Mouse (Mus musculus) adrenal gland, postnatal 14 days (tissue): Measurements from ENCODE around the gene Sap25. TPM values are rescaled to one million over a fixed set of nuclear protein-coding genes. Genes with fewer than 3 reads are reported as not detected.

Experiments
- DNase-seq: peaks from one replicate; pipeline ENCODE4 v3.0.0; 2021; ENCODE audit warnings: mixed read lengths
- total RNA-seq: library from RNA; stranded (reverse); gene quantifications from 2 replicates; pipeline ENCODE4 v1.2.3, GENCODE M21; 2021

Sap25 gene
- total RNA-seq, 1 experiment from 2014 or later: 7.4 TPM

GRCm38 (mm10) chr5:137627991-137628390 lies 13.1 kb upstream of the Sap25 start:
- peak; percentile 62 for DNase-seq

- peak; percentile 99 for DNase-seq
These were observed 12.4 kb upstream of the Sap25 start, which contains the start of the genes Fbxo24, Lrch4 and Gm20605 for GRCm38 (mm10) chr5:137628498-137629305. Fbxo24 (minus strand) TSS chr5:137629002. Lrch4 (plus strand) TSS chr5:137629121. Gm20605 (plus strand) TSS chr5:137629175.

- DNase-seq: no peak
These were observed 11.8 kb upstream of the Sap25 start for GRCm38 (mm10) chr5:137629306-137629721.

- peak; percentile 19 for DNase-seq
These were observed 11.1 kb upstream of the Sap25 start for GRCm38 (mm10) chr5:137629906-137630545.

- DNase-seq: peak; percentile 9
These were observed 10.5 kb upstream of the Sap25 start for GRCm38 (mm10) chr5:137630602-137631001.

- DNase-seq: peak; percentile 50
These were observed 10.0 kb upstream of the Sap25 start for GRCm38 (mm10) chr5:137631171-137631570.

GRCm38 (mm10) chr5:137631591-137631990 lies 9.5 kb upstream of the Sap25 start:
- DNase-seq: no peak

GRCm38 (mm10) chr5:137633397-137634084 lies 7.6 kb upstream of the Sap25 start:
- no peak for DNase-seq

- DNase-seq: no peak
These were observed 1.7 kb upstream of the Sap25 start for GRCm38 (mm10) chr5:137639472-137639871.

- DNase-seq: no peak
These were observed 1.8 kb downstream of the Sap25 start for GRCm38 (mm10) chr5:137642886-137643285.

- DNase-seq: peak; percentile 48
These were observed 3.4 kb downstream of the Sap25 start for GRCm38 (mm10) chr5:137644484-137644883.

DNA sequence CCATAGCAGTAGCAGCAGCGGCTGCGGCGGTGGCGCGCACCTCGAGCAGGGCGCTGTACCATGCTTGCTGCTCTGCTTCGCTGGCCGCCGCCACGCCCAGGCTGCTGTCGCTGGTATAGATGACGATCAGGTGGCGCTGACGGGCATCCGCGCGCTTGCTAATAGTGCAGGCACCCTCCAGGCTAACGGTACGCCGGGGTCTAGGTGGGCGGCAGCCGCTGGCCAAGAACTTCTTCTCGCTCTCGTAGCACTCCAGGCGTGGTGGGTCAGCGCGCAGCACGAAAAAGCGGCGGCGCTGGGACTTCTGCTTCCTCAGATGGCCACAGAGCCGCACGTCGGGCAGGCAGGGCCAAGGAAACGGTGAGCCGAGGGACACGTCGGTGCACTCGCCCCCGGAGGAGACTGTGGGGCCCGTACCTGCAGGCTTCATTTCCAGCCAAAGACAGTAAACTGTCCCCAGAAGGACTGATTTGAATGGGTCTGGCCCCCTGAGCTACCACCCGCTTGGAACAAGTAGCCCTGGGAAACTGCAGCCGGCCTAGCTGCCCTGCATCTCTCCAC lies 4.0 kb downstream of the Sap25 start:
- peak; percentile 41 for DNase-seq

DNA sequence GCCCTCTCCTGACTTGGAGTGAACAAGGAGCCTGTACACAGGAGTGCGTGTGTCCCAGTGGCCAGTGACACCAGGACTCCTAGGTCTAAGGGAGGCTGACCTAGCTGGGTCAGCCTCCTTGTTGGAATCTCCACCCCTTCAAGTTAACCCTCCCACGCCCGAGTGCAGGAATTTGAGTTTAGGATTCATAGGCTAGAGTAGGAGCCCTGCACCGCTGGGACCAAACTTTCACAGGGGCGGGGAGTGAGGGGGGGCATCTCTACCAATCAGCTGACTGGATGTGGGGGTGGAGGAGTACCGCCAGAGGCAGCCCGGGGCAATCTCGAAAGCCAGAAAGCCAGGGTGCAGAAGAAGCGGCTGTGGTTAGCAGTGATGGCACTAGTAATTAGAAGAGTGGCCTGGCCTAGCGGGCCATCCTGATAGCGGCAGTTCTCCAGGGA lies 4.5 kb downstream of the Sap25 start, which contains the start of gene Irs3:
Irs3 (minus strand) TSS at position 63 of the 440 bp plus-strand sequence.
- peak; percentile 63 for DNase-seq

GRCm38 (mm10) chr5:137647827-137648601 lies 6.9 kb downstream of the Sap25 start:
- DNase-seq: peak; percentile 34

DNA sequence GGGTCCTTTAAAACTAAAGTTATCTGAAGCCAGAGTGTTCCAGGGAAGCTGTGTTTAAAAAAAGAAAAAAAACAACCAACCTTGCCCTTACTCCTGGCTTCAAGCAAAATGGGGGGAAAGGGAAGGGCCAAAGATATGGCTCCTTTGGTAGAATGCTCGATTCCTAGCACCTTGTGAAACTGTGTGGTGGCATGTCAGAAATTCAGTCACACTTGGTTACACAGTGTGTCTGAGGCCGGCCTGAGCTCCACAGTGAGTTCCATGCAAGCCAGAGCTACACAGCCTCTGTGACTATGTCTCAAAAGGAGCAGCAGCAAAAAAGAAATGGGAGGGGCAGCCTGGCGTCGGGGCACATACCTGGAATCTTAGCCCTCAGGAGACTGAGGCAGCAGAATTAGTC lies 8.1 kb downstream of the Sap25 start:
- peak; percentile 15 for DNase-seq

GRCm38 (mm10) chr5:137649669-137650571 lies 8.8 kb downstream of the Sap25 start:
- peak; percentile 47 for DNase-seq

- DNase-seq: peak; percentile 86
These were observed 11.3 kb downstream of the Sap25 start for GRCm38 (mm10) chr5:137652474-137652873.

DNA sequence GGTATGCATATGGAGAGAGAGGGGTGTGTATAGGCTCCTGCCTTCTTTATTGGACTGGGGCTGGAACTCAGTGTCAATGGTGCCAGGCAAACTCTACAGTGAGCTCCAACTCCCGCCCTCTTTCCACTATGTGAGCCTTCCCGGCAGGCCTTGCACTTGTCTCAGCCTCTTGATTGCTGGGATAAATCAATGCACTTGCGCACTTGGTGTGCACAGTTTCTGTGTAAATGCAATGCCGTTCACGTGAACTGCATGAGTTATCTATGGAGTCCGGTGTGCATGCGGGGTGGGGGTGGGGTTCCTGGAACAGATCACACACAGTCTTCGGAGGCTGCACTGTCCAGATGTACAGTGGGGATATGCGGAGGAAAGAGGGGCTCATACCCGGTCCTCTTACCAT lies 12.2 kb downstream of the Sap25 start:
- no peak for DNase-seq

GRCm38 (mm10) chr5:137654746-137655145 lies 13.6 kb downstream of the Sap25 start:
- peak; percentile 48 for DNase-seq

DNA sequence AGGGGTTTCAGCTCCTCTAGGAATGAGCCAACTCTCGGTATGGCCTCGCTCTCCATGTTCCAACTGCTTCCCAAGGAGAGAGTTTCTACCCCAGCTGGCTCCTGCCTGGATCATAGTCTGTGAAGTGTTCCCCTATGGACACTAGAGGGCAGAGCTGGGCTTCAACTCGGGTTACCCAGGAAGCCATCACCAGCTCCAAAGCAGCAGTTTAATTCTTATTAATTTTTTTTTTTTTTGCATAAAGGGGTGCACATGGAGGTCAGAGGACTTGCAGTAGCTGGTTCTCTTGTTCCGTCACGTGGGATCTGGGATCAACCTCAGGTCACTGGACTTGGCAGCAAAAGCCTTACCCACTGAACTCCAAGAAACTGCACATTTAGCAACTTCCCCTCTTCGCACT lies 15.8 kb downstream of the Sap25 start:
- peak; percentile 89 for DNase-seq
